Mouse (Mus musculus): ENCODE results near the gene Zp1.
A peak's percentile ranks its signal among the peaks of the same experiment; 100 is the strongest.

Gene Zp1

GRCm38 (mm10) chr19:10920532-10920931, at the start of gene Zp1:
Zp1 (minus strand) TSS chr19:10920632.
- no peak for DNase-seq

- no peak for DNase-seq
Observed at GRCm38 (mm10) chr19:10968578-10968977, 48.1 kb upstream of the Zp1 start.

DNA sequence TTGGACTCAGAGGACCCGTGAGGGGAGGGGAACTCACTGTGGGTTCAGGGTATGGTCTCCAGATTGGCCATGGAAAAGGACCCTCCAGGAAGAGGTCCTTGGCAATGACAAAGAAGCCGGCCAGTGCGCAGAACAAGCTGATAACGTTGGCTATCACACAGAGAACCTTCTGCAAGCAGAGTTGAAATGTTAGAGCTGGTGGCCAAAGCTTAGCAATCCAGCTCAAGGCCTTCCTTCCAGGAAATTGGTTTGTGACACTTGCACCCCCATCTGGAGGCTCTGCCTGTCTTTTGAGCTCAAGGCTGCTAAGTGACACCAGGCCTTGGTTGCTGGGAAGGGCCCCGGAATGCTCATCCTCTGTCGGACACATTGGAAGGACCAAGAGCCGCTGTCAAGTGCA, 45.3 kb upstream of the Zp1 start:
- no peak for DNase-seq

DNA sequence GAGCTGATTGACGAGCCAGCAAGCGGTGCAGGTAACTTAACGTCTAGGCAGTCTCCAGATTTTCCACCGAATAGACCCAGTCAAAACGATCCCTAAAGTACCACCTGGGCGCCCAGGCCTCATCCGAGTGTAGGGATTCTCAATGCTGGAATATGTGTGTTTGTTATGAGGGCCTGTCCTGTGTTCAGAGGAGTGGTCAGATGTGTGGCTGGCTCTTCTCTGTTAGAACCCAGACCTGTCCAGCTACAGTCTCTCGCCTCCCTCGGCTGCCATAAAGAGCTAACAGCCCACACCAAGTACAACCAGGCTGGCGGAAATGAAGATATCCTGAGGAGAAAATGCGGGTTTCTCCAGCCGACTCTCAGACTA, 39.5 kb upstream of the Zp1 start:
- no peak for DNase-seq

DNA sequence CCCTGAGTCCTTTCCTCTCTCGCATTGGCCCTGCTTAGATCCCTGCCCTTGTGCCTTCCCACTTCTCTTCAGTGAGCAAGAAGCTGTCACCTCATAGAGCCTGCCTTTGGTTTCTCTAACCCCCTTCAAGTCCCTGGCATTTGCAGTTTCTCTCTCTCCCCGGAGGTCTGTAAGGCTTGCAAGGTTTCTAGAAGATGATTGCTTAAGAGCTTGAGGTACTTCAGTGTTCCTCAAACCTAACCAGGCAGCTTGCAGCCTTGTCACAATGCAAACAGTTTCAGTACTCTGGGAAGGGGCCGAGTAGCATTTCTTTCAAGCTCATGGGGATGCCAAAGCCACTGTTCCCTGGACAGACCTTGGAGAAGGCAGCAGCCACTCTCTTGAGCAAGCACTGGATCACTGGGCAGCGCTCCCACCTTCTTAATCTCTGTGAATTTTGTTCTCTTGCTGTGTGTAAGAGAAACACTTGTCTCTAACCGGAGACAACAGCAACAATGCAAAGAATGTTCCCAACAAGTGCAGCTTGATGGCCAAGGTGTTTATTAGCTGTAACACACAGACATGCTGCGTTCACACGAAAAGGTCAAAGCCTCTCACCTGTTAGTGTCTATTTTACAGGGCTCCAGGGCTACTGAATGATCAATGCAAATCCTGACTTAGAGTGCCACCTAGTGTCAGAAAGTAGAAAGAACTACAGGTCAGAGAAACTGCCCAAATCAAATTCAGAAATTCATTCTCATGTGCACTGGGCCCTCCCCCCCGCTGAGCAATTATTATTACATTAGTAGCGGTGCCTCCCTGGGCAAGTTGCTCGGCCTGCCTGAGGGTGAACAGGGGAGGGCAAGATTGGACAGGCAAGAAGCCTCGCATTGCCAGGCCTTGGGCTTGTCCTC, 38.9 kb upstream of the Zp1 start:
- no peak for DNase-seq

DNA sequence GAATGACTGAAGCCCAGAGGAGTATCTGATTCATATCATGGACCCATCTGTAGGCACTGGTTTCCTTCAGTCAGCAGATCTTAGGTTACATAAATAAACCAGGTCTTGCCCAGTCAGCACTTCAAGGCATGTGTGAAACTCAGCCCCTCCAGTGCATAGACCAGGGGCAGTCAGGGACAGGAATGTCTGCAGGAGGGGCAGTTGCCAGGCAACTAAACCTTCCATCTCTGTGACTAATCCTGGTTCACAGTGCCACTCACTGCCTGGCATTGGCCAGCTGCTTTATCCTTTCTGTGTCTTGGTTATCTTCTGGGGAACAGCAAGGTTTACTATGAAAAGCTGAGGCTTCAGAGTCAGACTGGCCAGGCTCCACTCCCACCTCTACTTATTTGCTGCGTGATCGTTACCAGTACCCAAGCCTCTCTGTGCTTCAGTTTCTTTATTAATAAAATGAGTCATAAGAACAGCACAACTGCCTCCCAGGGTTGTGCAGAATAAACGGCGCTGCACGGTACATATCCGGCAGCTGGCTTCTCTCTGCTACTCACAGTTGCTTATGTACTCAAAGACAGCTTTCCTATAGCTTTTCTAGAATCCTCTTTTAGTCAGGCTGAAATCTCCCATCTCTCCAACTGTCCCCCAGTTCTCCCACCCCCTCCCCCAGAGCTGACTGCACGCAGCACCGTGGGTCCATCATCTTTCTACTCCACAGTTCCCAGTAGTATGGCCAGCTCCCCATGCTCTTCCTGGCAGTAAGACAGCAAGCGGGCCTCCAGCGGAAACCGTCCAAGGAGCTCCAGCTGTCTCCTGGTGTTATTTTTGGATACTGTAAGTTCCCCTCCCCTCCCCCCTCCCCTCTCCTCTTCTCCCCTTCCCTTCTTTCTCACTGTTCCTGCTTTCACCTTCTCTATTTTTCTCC, 31.8 kb upstream of the Zp1 start:
- DNase-seq: peak; percentile 30

GRCm38 (mm10) chr19:10949558-10949957, 29.1 kb upstream of the Zp1 start:
- no peak for DNase-seq

GRCm38 (mm10) chr19:10949112-10949511, 28.7 kb upstream of the Zp1 start, which contains the start of gene Ccdc86:
Ccdc86 (minus strand) TSS chr19:10949266.
- DNase-seq: peak; percentile 93

GRCm38 (mm10) chr19:10948416-10948815, 28.0 kb upstream of the Zp1 start:
- DNase-seq: no peak

DNA sequence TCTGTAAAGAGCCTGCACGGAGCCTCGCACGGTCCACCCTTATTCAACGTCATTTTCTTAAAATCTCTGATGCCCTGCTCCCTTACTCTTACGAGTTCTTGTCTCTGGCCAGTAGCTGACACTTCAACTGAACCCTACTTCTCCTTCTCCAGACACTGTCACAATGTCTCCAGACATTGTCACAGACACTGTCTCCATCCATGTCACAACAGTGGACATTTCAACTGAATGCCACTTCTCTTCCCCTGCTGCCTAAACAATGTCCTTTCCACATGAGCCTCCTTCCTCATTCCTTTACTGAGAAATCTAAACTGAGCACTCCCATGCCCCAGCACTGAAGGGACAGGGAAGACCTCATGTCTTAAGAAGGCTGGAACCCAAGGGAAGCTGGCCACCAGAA, 26.8 kb upstream of the Zp1 start:
- no peak for DNase-seq

- no peak for DNase-seq
Observed at GRCm38 (mm10) chr19:10946506-10946905, 26.1 kb upstream of the Zp1 start.

GRCm38 (mm10) chr19:10943955-10944354, 23.5 kb upstream of the Zp1 start:
- no peak for DNase-seq

GRCm38 (mm10) chr19:10940801-10941457, 20.5 kb upstream of the Zp1 start:
- DNase-seq: no peak

GRCm38 (mm10) chr19:10940097-10940800, 19.8 kb upstream of the Zp1 start:
- DNase-seq: peak; percentile 72

GRCm38 (mm10) chr19:10938771-10939170, 18.3 kb upstream of the Zp1 start:
- DNase-seq: no peak

- DNase-seq: no peak
Observed at GRCm38 (mm10) chr19:10937110-10937563, 16.7 kb upstream of the Zp1 start, which contains the start of gene Ptgdr2. Ptgdr2 (plus strand) TSS chr19:10937160.

DNA sequence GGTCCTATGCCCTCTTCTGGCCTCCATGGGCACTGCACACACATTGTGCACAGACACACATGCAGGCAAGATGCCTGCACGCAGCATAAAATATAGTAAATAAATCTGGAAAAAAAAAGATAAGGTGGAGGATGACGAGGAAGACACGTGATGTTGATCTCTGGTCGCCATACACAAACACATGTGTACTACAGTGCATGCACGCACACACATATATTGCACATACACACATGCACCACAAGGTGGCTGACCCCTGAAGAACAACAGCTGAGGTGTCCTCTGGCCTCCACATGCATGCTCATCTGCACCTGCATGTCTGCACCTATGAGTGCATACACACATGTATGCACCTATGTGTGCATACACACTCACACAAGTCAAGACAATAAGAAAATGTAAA, 15.6 kb upstream of the Zp1 start:
- no peak for DNase-seq

GRCm38 (mm10) chr19:10935029-10935428, 14.6 kb upstream of the Zp1 start:
- no peak for DNase-seq

- no peak for DNase-seq
Observed at GRCm38 (mm10) chr19:10930641-10931040, 10.2 kb upstream of the Zp1 start.

DNA sequence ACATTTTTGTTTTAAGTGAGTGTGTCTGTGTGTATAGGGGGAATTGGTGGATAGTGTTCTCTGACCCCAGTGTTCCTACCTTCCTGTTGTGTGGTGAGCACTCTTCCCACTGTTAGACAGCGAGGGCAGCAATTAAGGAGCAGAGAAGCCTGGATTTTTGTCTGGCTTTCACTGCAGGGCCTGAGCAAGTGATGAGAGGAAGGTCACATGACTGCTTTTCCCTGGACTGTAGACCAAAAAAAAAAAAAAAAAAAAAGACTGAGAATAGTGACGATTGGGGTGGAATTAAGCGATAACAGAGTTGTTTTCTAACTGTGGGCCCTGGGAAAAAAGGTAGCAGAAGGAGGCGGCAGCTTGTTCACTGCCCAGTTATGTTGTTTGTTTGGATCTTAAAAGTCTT, 6.2 kb upstream of the Zp1 start:
- DNase-seq: no peak

GRCm38 (mm10) chr19:10926123-10926621, 5.7 kb upstream of the Zp1 start:
- DNase-seq: no peak

DNA sequence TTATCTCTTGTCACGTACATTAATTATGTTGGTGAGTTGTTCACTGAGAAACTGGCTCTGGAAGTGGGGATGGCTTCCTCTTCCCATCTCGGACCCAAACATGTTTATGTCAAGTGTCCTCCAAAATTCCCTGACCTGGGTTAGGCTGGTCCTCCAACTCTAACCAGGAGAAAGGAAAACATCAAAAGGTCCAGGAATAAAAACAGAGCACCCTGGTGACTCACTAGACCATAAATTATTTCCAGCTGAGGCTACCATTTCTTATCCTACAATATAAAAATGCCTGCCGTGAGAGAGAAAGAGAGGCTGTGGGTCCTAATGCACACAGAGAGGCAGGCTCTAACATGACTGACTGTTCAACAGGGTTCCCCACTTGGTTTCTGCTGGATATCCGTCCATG, 3.8 kb upstream of the Zp1 start:
- DNase-seq: no peak
